Mouse (Mus musculus) stomach, embryonic 14.5 days (tissue): ENCODE results near the gene Rorb. TPM values are rescaled to one million over a fixed set of nuclear protein-coding genes. Genes with fewer than 3 reads are reported as not detected.
A peak's percentile ranks its signal among the peaks of the same experiment; 100 is the strongest.

Source experiments
- ATAC-seq: fragments of 200-750 bp; cut with Nextera tagmentation; 2 replicates; pipeline ENCODE4 v1.8.0; 2017; ENCODE audit warnings: low read depth, moderate TSS enrichment; ENCODE audit not compliant: insufficient number of reproducible peaks, insufficient read depth, low FRiP score
- H3K27ac ChIP-seq: fragments of 300-500 bp; sonication (generic); 2 replicates; pipeline ENCODE4 v1.5.1; 2014; ENCODE audit warnings: mild to moderate bottlenecking, low read length, moderate library complexity, mixed read lengths
- H3K27me3 ChIP-seq: fragments of 300-500 bp; sonication (generic); 2 replicates; pipeline ENCODE4 v1.6.1; 2014; ENCODE audit warnings: low read length, control low read depth, mixed read lengths; ENCODE audit not compliant: control insufficient read depth, insufficient read depth
- H3K36me3 ChIP-seq: fragments of 300-500 bp; sonication (generic); 2 replicates; pipeline ENCODE4 v1.6.1; 2014; ENCODE audit warnings: mild to moderate bottlenecking, control low read depth, low read length, moderate library complexity, mixed read lengths; ENCODE audit not compliant: control insufficient read depth, insufficient read depth
- H3K4me1 ChIP-seq: fragments of 300-500 bp; sonication (generic); 2 replicates; pipeline ENCODE4 v1.6.1; 2014; ENCODE audit warnings: low read length, control low read depth, mixed read lengths; ENCODE audit not compliant: control insufficient read depth, insufficient read depth
- H3K4me2 ChIP-seq: fragments of 300-500 bp; sonication (generic); replicated peaks from 2 replicates; pipeline ENCODE4 v1.6.1; 2014; ENCODE audit warnings: low read depth, low read length, control low read depth
- H3K4me3 ChIP-seq: fragments of 300-500 bp; sonication (generic); 2 replicates; pipeline ENCODE4 v1.5.1; 2014; ENCODE audit warnings: low read depth, low read length, control low read depth
- H3K9ac ChIP-seq: fragments of 300-500 bp; sonication (generic); replicated peaks from 2 replicates; pipeline ENCODE4 v1.6.1; 2014; ENCODE audit warnings: low read depth, mild to moderate bottlenecking, control low read depth, low read length, moderate library complexity, mixed read lengths
- H3K9me3 ChIP-seq: fragments of 300-500 bp; sonication (generic); 2 replicates; pipeline ENCODE4 v1.6.1; 2016; ENCODE audit warnings: low read depth, low read length, control low read depth; ENCODE audit not compliant: control insufficient read depth
- WGBS: fragments of 180-500 bp; shearing (Covaris S2); extraction: QIAGEN DNeasy Blood & Tissue Kit; methylation state at CpG from one replicate; pipeline ENCODE4 v1.1.7; 2014; 5-methylcytosine and 5-hydroxymethylcytosine counted together
- polyA plus RNA-seq: library from polyadenylated mRNA; unstranded; fragments of >200 nt; fragmentation: Nextera tagmentation; extraction: Ambion mirVana; gene quantifications from 2 replicates; pipeline ENCODE4 v1.2.1, GENCODE M21; 2014

Gene Rorb
- 0.69 and 0.73 TPM in 2 replicates for polyA plus RNA-seq

DNA sequence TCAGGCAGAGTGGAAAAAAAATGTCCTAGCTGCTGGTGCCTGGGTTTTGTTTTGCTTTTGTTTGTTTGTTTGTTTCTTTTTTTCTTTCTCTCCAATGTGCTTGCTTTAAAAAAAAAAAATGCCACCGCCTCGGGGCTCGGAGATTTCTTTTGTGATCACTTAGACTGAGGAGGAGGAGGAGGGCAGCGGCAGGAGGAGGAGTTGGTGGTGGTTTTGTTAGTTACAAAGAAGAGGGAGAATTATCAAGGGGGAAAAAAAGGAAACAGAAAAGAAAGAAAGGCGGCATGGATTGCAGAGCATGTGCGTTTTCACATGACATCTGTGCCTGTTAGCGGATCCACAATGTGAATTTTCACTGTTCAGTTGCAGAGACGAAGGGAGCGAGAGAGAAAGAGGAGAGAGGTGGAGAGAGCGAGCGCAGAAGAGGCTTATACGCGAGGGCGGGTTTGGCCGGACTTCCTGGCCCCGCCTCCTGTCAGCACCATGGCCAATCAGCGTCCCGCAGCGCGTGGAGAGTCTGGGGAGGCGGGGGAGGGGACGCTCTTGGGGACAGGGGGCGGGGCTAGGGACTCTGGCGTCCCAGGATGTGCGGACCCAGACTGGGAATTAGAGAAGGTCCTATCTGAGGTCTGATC, at the start of gene Rorb:
Rorb (minus strand) TSS at position 404 of the 635 bp plus-strand sequence.
- peak within 1 kb of the TSS; percentile 43 for H3K4me3 ChIP-seq
- peak; percentile 97 for ATAC-seq
- peak within 1 kb of the TSS; percentile 91 for H3K4me2 ChIP-seq
- H3K4me1 ChIP-seq = no peaks in the 10 kb centered on the region
- H3K27ac ChIP-seq = no peak within 1 kb of the TSS
- no peak within 1 kb of the TSS; the same call in 1 of the 2 replicates for H3K9ac ChIP-seq
- H3K27me3 ChIP-seq = peaks cover 19% of the 10 kb centered on the region; the same call in 1 of the 2 replicates
- H3K9me3 ChIP-seq = no peaks in the 10 kb centered on the region
- H3K36me3 ChIP-seq = no peaks in the 10 kb centered on the region
- 0% methylated on average over 25 of the region's 25 CpGs for WGBS

DNA sequence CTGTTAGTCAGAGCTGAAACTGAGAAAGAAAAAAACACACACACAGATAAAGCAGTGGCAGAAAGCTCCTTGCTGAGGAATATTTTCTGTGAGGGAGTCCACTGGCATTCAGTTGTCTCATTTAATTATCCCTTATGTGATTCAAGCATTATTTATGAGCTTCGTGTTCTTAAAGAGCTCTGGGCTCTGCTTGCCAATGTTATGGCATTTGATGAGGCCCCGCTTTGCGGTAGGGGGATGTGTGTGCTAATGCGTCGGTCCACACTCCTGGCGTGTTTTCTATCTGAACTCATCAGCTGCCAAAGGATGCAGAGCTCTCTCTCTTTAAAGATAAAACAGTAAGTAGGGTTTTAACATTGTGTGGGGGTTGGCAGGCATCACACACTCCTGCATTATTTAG, 37.9 kb upstream of the Rorb start:
- Histone ChIP-seq H3K9me3 (no peaks in the 10 kb centered on the region), H3K4me1 (no peaks in the 10 kb centered on the region), H3K27ac (no peak overlapping the region), H3K4me2 (no peak overlapping the region), H3K27me3 (no peaks in the 10 kb centered on the region), H3K9ac (no peak overlapping the region), H3K4me3 (no peak overlapping the region), H3K36me3 (no peaks in the 10 kb centered on the region)
- WGBS = 66% methylated on average over 6 of the region's 6 CpGs
- no peak for ATAC-seq

DNA sequence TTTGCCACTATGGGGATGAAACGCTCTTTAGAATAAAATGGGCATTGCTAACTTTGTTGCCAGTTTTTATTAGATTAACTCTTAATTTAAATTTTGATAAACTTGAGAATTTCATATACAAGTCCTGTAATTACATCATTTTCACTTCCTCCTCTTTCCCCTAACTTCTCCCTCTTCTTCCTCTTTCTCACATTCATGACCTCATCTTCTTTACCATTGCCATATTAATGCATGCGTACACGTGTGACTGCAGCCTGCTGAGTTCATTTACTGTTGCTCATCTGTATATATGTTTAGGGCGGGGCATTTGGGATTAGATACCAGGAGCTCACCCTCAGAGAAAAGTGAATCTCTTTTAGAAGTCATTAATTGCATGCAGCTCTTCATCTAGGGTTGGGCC, 33.5 kb upstream of the Rorb start:
- Histone ChIP-seq H3K4me1 (no peaks in the 10 kb centered on the region), H3K4me2 (no peak overlapping the region), H3K27me3 (no peaks in the 10 kb centered on the region), H3K27ac (no peak overlapping the region), H3K36me3 (no peaks in the 10 kb centered on the region), H3K4me3 (no peak overlapping the region), H3K9me3 (no peaks in the 10 kb centered on the region), H3K9ac (no peak overlapping the region)
- ATAC-seq = no peak
- 81% methylated on average over 4 of the region's 4 CpGs for WGBS

DNA sequence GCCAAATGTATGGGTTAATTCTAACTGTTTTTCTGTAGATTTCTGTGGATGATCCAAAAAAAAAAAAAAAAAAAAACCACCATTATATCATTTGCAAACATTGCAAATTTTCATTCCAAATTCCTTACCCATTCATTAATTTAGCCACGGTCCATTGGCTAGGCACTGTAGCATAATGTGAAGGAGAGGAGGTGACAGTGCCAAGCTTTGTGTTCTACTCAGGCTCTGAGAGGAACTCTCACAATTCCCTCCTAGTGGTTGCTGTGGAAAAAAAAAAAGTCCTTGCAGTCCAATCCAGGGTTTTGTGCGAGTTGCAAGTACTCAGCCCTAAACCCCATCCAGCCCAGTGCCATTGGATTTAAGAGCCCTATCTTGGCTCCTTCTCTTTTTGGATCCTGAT, 25.9 kb upstream of the Rorb start:
- Histone ChIP-seq H3K9ac (no peak overlapping the region), H3K4me3 (no peak overlapping the region), H3K27ac (no peak overlapping the region), H3K9me3 (no peaks in the 10 kb centered on the region), H3K4me1 (no peaks in the 10 kb centered on the region), H3K4me2 (no peak overlapping the region), H3K27me3 (no peaks in the 10 kb centered on the region), H3K36me3 (no peaks in the 10 kb centered on the region)
- 83% methylated on average over 2 of the region's 2 CpGs for WGBS
- ATAC-seq = no peak

DNA sequence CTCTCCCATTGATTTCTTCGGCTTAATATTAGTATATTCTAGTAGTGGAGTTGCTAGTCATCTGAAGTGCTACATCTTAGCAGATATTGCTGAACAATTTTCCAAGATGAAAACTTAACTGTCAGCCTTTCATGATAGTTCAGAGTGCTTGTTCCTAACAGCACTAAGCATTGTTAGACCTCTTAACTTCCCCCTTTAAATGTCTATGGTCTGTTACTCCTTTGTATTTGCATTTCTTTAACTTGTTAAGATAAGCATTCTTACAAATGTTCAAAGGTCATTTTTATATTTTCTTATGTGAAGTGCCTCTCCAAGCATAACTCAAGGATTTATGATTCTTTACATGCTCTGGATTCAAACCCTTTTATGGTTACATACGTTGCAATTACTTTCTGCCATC, 24.8 kb upstream of the Rorb start:
- Histone ChIP-seq H3K4me2 (no peak overlapping the region), H3K9ac (no peak overlapping the region), H3K4me3 (no peak overlapping the region), H3K27me3 (no peaks in the 10 kb centered on the region), H3K36me3 (no peaks in the 10 kb centered on the region), H3K4me1 (no peaks in the 10 kb centered on the region), H3K9me3 (no peaks in the 10 kb centered on the region), H3K27ac (no peak overlapping the region)
- no peak for ATAC-seq
- WGBS = 86% methylated on average over 2 of the region's 2 CpGs

DNA sequence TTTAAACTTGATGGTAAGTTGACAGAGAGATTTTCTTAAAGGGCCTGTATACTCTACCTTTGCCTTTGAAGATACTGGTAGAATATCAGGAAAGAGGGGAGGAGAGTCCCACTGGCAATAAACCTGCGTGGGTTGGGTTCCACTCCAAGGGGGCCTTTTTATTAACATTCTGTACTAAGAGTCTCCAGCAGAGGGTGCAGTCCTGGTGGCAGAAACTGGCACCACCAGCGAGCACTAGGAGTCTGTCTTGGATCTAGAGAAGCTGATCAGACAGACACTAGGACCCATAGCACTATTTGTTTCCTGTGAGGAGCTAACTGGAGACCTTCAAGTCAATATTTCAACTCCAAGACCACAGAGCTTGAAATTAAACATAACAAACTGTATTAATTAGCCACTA, 11.3 kb upstream of the Rorb start:
- H3K9me3 ChIP-seq = no peaks in the 10 kb centered on the region
- no peak overlapping the region for H3K27ac ChIP-seq
- 49% methylated on average over 2 of the region's 2 CpGs for WGBS
- ATAC-seq = no peak
- no peak overlapping the region for H3K4me2 ChIP-seq
- H3K36me3 ChIP-seq = no peaks in the 10 kb centered on the region
- no peaks in the 10 kb centered on the region for H3K27me3 ChIP-seq
- H3K4me1 ChIP-seq = no peaks in the 10 kb centered on the region
- H3K9ac ChIP-seq = no peak overlapping the region
- no peak overlapping the region for H3K4me3 ChIP-seq

DNA sequence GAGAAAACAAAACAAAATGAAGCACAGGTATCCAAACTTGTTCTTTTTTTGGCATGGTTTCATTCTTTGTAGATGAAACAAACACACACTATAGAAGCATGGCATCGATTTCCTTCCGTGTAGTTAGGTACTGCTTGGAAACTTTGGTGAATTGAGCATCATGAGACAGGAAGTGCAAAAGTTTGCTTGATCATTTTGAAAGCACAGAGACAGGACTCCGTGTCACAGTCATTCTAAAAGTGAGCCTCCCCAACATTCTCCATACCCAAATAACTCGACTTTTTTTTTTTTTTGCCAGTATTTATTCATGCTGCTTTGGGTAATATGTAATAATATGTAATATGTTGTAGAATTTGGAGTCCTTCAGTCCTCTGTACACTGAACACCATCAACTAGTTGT, 1.2 kb upstream of the Rorb start:
- WGBS = 70% methylated on average over 4 of the region's 4 CpGs
- Histone ChIP-seq H3K9me3 (no peaks in the 10 kb centered on the region), H3K9ac (no peak overlapping the region), H3K4me2 (no peak overlapping the region), H3K27ac (no peak overlapping the region), H3K27me3 (peaks cover 19% of the 10 kb centered on the region; the same call in 1 of the 2 replicates), H3K4me3 (no peak overlapping the region), H3K36me3 (no peaks in the 10 kb centered on the region), H3K4me1 (no peaks in the 10 kb centered on the region)
- ATAC-seq = no peak

DNA sequence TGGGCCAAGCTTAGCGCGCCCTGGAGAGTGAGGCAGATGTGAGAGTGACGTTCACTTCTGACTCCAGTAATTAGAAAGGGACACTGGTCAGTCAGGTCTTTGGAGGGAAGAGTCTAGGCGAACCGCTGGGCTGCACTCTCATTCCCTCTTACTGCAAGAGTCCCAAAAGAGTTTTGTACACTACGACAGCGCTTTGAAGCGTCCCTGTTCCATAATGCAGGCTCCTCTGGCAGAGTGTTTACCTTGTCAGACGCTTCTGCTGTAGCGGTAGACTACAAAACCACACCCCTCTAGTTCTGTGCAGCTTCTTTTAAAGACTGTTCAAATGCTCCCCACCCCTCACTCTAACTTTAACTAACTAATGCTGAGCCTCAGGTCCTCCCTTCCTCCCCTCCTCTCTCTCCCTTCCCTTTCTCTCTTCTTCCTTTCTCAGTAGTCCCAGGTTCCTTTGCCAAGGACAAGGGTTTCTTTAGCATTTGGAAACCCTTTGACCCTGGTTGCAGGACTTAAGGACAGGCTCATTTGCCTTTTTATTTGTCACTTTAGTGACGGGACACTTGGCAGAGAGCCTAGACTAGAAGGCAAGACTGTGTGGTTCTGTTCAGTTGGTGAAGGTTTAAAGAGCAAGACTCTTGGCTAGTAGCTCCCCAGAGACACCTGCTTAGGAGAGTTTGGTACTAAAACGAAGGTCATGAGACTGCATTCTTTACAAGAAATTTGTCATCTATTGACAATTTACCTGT, 603 bp upstream of the Rorb start:
- ATAC-seq = no peak; the same call in 1 of the 2 replicates
- H3K9ac ChIP-seq = no peak overlapping the region
- H3K27ac ChIP-seq = no peak overlapping the region
- 2% methylated on average over 12 of the region's 12 CpGs for WGBS
- H3K27me3 ChIP-seq = peaks cover 19% of the 10 kb centered on the region; the same call in 1 of the 2 replicates
- no peaks in the 10 kb centered on the region for H3K9me3 ChIP-seq
- H3K36me3 ChIP-seq = no peaks in the 10 kb centered on the region
- H3K4me1 ChIP-seq = no peaks in the 10 kb centered on the region
- peak overlapping the region; percentile 43 for H3K4me3 ChIP-seq
- H3K4me2 ChIP-seq = peak overlapping the region; percentile 91
